Mouse (Mus musculus) erythroblast, adult 5-6 weeks (primary cell): ENCODE results near the gene Elmsan1. TPM values are rescaled to one million over a fixed set of nuclear protein-coding genes. Genes with fewer than 3 reads are reported as not detected.

Experiments used
- ATAC-seq: replicated peaks from 2 replicates; pipeline ENCODE4 v1.8.0; 2016; ENCODE audit warnings: moderate number of reproducible peaks, mild to moderate bottlenecking, moderate TSS enrichment, inconsistent platforms; ENCODE audit not compliant: poor library complexity, low FRiP score, severe bottlenecking
- total RNA-seq, 2 experiments: library from RNA; stranded (forward) in 1 of 2; stranded (reverse) in 1 of 2; fragments of 150-400 nt in 1 of 2; fragments of 200-764, 138-1000 nt in 1 of 2; gene quantifications; 2 replicates each; pipeline versions ENCODE4 v1.2.3 to v1.2.4; 2015 to 2017; ENCODE audit warnings: low replicate concordance in 2 of 2

Gene Elmsan1
- total RNA-seq, 2 experiments from 2014 or later, result 5.4 to 8.0 TPM

DNA sequence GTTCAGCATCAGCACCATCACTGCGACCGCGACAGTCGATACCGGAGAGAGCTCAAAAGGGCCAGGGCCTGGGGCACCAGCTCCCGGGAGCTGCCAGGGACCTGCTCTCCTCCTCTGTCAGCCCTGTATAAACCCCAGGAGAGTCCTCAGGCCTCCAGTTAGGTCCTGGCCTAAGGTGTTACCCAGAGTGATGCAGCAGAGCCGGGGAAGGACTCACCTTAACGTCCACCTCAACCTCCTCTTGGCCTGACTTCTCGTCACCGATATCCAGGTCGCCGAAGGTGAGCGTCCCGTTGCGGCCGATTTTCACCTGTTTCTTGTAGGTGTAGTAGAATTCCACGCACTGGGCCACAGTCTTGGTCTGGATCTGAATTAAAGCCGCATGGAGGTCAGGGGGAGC lies 62.5 kb downstream of the Elmsan1 start:
- no peak for ATAC-seq

GRCm38 (mm10) chr12:84155523-84155871 lies 63.2 kb downstream of the Elmsan1 start:
- no peak for ATAC-seq

- no peak for ATAC-seq
Measured at GRCm38 (mm10) chr12:84154786-84155522, 63.7 kb downstream of the Elmsan1 start.

DNA sequence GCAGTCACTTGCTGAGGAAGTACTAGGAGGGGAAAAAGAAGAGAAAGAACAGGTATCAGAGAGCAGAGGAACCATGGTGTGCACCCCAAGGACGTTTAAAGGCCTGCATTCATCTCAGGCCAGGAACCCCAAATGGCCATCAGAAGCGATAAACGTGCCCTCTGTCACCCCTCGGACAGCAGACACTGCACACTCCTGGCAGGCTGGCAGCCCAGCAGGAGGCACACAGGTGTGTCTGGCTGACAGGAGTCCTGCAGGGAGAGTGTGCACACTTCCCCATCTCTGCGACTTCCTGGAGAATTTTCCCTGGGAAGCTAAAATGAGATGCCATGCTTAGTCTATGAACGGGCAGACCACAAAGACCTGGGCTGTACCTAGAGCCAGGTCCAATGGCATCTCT lies 65.3 kb downstream of the Elmsan1 start:
- no peak for ATAC-seq

- peak; percentile 46 for ATAC-seq
Measured at GRCm38 (mm10) chr12:84152352-84153190, 66.1 kb downstream of the Elmsan1 start.

- peak; percentile 10; the same call in 1 of the 2 replicates for ATAC-seq
Measured at GRCm38 (mm10) chr12:84151911-84152310, 66.8 kb downstream of the Elmsan1 start.

DNA sequence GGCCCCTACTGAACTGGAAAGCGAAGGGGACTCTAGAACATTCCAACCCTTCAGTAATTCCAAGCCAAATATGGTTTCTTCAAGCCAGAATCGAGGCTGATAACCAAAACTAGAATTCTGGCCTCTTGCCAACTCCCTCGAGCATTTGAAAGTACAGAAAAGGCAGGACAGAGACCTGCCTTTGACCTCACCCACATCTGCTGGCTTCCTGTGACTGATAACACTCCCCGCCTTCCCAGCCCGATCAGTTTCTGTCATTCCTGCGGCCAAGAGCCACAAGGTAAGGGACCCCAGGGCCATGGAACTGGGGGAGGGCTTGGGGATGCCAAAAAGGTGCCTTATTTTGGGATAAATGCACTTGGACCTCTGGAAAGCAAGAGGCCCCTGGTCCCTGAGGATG lies 67.7 kb downstream of the Elmsan1 start:
- peak; percentile 69 for ATAC-seq

DNA sequence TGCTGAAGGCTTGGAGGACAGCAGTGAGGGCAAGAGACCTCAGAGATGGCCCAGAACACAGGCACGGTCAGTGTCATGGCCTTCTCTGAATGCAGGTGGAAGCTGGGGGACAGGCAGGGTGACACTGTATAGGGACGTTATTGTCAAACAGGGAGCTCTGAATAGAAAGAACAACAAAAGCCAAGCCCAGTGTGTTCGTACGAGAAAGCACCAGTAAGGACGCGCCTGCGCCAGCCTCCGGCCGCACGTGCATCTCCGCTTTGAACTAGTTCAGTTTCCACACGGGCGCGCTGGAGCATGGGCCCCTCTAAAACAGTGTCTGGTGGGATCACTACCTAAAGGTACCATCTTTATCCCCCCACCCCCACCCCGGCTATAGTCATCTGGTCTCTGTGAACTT lies 68.7 kb downstream of the Elmsan1 start:
- ATAC-seq, result no peak

- ATAC-seq, result no peak
Measured at GRCm38 (mm10) chr12:84148622-84149012, 70.1 kb downstream of the Elmsan1 start.

GRCm38 (mm10) chr12:84147954-84148621 lies 70.6 kb downstream of the Elmsan1 start, which contains the start of gene Pnma1:
Pnma1 (minus strand) TSS chr12:84148489.
- ATAC-seq, result peak; percentile 65

GRCm38 (mm10) chr12:84142281-84143050 lies 76.2 kb downstream of the Elmsan1 start:
- ATAC-seq, result no peak

- no peak for ATAC-seq
Measured at GRCm38 (mm10) chr12:84141271-84141670, 77.4 kb downstream of the Elmsan1 start.

DNA sequence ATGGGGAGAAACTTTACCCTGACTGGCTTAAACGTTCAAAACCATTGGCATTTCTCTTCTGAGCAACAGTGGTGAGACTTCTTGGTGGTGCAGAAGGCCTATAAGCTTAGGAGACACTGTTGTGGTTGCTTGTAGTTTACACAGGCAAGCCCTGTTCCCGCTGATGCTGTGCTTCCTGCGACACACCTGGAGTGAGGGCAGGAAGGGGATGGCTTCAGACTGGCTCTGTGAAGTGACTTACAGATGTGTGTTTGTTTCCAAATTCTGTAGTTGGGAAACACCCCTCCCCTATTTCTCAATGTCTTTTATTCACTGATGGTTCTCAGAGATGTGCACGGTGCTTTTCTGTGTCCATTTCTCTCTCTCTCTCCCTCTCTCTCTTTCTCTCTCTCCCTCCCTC lies 78.5 kb downstream of the Elmsan1 start:
- ATAC-seq, result no peak

GRCm38 (mm10) chr12:84137131-84137530 lies 81.5 kb downstream of the Elmsan1 start:
- ATAC-seq, result no peak

DNA sequence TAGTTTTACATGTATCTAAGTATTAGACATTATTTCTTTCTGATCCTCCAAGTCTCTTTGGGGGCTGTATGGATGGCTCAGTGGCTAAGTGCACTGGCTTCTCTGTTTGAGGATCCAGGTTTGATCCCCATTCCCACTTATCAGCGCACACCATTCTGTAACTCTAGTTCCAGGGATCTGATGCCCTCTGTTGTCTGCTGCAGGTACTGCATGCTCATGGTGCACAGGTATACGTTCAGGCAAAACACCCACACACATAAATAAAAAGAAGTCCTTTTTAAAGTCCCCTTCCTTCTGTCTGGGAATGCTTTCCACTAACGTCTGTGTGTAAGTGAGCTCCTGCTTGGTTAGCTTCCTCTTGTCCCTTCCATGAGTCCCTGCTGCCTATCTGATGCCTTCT lies 86.4 kb downstream of the Elmsan1 start:
- ATAC-seq, result peak; percentile 86

- no peak for ATAC-seq
Measured at GRCm38 (mm10) chr12:84129931-84130330, 88.8 kb downstream of the Elmsan1 start.

GRCm38 (mm10) chr12:84128576-84128975 lies 90.1 kb downstream of the Elmsan1 start:
- ATAC-seq, result no peak

- ATAC-seq, result no peak
Measured at GRCm38 (mm10) chr12:84126899-84127298, 91.8 kb downstream of the Elmsan1 start.

GRCm38 (mm10) chr12:84125892-84126291 lies 92.8 kb downstream of the Elmsan1 start:
- no peak for ATAC-seq

GRCm38 (mm10) chr12:84119584-84119983 lies 99.1 kb downstream of the Elmsan1 start:
- ATAC-seq, result no peak
